Mouse (Mus musculus): ENCODE data around the gene Fam227a. TPM values are rescaled to one million over a fixed set of nuclear protein-coding genes. Genes with fewer than 3 reads are reported as not detected.

The Fam227a gene
- polyA plus RNA-seq, 1 experiment = 2.2 TPM

DNA sequence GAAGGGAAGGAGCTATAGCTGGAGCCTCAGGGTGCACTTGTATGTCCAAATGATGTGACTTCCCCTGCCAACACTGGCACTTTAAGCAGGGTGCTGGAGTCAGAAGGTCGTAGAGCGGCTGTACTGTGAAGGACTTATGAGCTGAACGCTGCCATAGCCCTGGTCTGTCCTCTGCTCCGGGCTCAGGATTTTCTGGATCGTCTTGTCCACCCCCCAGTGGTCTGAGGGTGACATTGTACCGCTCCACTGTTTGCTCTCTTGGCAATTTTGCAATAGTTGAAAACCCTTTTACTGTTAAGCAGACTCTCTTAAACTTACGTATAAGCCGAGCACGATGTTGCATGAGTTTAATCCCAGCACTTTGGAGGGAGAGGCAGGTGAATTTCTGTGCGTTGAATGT, 10.4 kb upstream of the Fam227a start:
- H3K4me3 ChIP-seq (ENCODE audit: insufficient read depth, low read length) = no peak overlapping the region
- no peak overlapping the region for H3K27ac ChIP-seq (ENCODE audit: insufficient read depth, low read length)
- TF ChIP-seq POLR2A (IDR thresholded peaks at IDR 0.05; ENCODE audit: low read depth, low read length) = no peak
- TF ChIP-seq CTCF (IDR thresholded peaks at IDR 0.05; ENCODE audit: borderline replicate concordance, insufficient read depth, low read length) = no peak
- peaks cover 5% of the 10 kb centered on the region; the same call in 1 of the 2 replicates for H3K4me1 ChIP-seq (ENCODE audit: control insufficient read depth, insufficient read depth, low read length)

- Histone ChIP-seq H3K4me3 (ENCODE audit: insufficient read depth, low read length) (no peak overlapping the region), H3K4me1 (ENCODE audit: control insufficient read depth, insufficient read depth, low read length) (no peaks in the 10 kb centered on the region), H3K27ac (ENCODE audit: insufficient read depth, low read length) (no peak overlapping the region)
- TF ChIP-seq CTCF (IDR thresholded peaks at IDR 0.05; ENCODE audit: borderline replicate concordance, insufficient read depth, low read length) (no peak), POLR2A (IDR thresholded peaks at IDR 0.05; ENCODE audit: low read depth, low read length) (no peak)
Measured at GRCm38 (mm10) chr15:79664666-79665065, 5.9 kb upstream of the Fam227a start.

DNA sequence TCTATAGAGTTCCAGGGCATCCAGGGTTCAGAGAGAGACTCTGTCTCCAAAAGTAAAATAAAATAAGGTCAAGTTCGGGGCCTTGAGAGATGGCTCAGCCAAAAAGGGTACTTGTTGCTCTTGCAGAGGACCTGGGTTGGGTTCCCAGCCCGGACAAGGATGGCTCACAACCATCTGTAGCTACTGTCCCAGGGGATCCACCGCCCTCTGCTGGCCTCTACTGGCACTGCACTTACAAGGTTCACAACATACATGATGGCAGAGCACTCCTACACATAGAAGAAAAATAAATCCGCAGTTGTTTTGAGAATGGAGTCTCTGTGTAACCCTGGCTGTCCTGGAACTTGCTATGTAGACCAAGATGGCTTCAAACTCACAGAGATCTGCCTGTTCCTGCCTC, 3.1 kb upstream of the Fam227a start:
- Histone ChIP-seq H3K27ac (ENCODE audit: insufficient read depth, low read length) (no peak overlapping the region), H3K4me3 (ENCODE audit: insufficient read depth, low read length) (no peak overlapping the region), H3K4me1 (ENCODE audit: control insufficient read depth, insufficient read depth, low read length) (no peaks in the 10 kb centered on the region)
- TF ChIP-seq CTCF (IDR thresholded peaks at IDR 0.05; ENCODE audit: borderline replicate concordance, insufficient read depth, low read length) (peak; percentile 46; the same call in 1 of the 2 replicates), POLR2A (IDR thresholded peaks at IDR 0.05; ENCODE audit: low read depth, low read length) (no peak)

DNA sequence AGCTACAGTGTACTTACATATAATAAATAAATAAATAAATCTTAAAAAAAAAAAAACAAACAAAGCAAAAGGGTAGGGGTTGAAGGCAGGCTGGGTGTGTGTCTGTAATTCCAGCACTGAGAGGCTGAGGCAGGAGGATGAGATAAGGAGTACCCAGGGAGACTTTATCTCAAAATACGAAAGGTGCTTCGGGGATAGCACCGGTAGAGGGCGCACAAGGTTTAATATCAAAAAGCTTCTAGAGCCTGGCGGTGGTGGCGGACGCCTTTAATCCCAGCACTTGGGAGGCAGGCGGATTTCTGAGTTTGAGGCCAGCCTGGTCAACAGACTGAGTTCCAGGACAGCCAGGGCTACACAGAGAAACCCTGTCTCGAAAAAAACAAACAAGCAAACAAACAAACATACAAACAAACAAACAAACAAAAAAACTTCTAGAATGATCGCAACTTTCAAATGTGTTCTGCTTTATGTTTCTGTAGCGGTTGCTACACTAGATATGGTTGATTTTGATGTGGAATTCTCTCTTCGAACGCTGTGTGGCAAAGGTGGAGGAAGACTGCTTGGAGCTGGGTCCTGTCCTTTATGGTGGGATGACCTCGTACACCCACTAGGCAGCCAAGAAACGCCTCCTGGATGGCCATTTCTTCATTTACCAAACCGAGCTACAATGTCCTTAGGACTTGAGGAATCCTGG, 772 bp downstream of the Fam227a start:
- Histone ChIP-seq H3K4me1 (ENCODE audit: control insufficient read depth, insufficient read depth, low read length) (no peaks in the 10 kb centered on the region), H3K27ac (ENCODE audit: insufficient read depth, low read length) (no peak overlapping the region), H3K4me3 (ENCODE audit: insufficient read depth, low read length) (peak overlapping the region; percentile 71)
- TF ChIP-seq POLR2A (IDR thresholded peaks at IDR 0.05; ENCODE audit: low read depth, low read length) (no peak), CTCF (IDR thresholded peaks at IDR 0.05; ENCODE audit: borderline replicate concordance, insufficient read depth, low read length) (no peak)

GRCm38 (mm10) chr15:79656451-79656850, 2.3 kb downstream of the Fam227a start:
- TF ChIP-seq POLR2A (IDR thresholded peaks at IDR 0.05; ENCODE audit: low read depth, low read length) (no peak), CTCF (IDR thresholded peaks at IDR 0.05; ENCODE audit: borderline replicate concordance, insufficient read depth, low read length) (no peak)
- Histone ChIP-seq H3K4me1 (ENCODE audit: control insufficient read depth, insufficient read depth, low read length) (no peaks in the 10 kb centered on the region), H3K27ac (ENCODE audit: insufficient read depth, low read length) (no peak overlapping the region), H3K4me3 (ENCODE audit: insufficient read depth, low read length) (no peak overlapping the region)

DNA sequence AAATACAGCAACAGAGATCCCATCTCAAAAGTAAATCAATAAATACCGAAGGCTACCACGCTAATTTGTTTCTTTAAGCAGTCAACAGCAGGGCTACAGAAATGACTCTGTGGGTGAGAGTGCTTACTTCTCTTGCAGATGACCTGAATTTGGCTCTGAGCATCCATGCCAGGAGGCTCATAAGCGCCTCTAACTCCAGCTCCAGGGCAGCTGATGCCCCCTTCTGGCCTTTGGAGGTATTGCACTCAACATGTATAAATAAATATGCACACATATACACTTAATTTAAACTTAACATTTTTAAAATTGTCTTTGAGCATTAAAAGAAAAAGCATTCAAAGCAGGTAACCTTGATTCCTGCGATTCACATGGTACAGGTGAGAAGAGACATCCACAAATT, 7.3 kb downstream of the Fam227a start:
- Histone ChIP-seq H3K4me1 (ENCODE audit: control insufficient read depth, insufficient read depth, low read length) (no peaks in the 10 kb centered on the region), H3K27ac (ENCODE audit: insufficient read depth, low read length) (no peak overlapping the region), H3K4me3 (ENCODE audit: insufficient read depth, low read length) (no peak overlapping the region)
- TF ChIP-seq CTCF (IDR thresholded peaks at IDR 0.05; ENCODE audit: borderline replicate concordance, insufficient read depth, low read length) (peak; percentile 9; the same call in 1 of the 2 replicates), POLR2A (IDR thresholded peaks at IDR 0.05; ENCODE audit: low read depth, low read length) (no peak)

GRCm38 (mm10) chr15:79650569-79650968, 8.2 kb downstream of the Fam227a start:
- Histone ChIP-seq H3K4me3 (ENCODE audit: insufficient read depth, low read length) (no peak overlapping the region), H3K4me1 (ENCODE audit: control insufficient read depth, insufficient read depth, low read length) (no peaks in the 10 kb centered on the region), H3K27ac (ENCODE audit: insufficient read depth, low read length) (no peak overlapping the region)
- TF ChIP-seq CTCF (IDR thresholded peaks at IDR 0.05; ENCODE audit: borderline replicate concordance, insufficient read depth, low read length) (peak; percentile 45; the same call in 1 of the 2 replicates), POLR2A (IDR thresholded peaks at IDR 0.05; ENCODE audit: low read depth, low read length) (no peak)

GRCm38 (mm10) chr15:79648130-79648529, 10.6 kb downstream of the Fam227a start:
- no peak overlapping the region for H3K4me3 ChIP-seq (ENCODE audit: insufficient read depth, low read length)
- no peaks in the 10 kb centered on the region for H3K4me1 ChIP-seq (ENCODE audit: control insufficient read depth, insufficient read depth, low read length)
- TF ChIP-seq CTCF (IDR thresholded peaks at IDR 0.05; ENCODE audit: borderline replicate concordance, insufficient read depth, low read length) = no peak
- TF ChIP-seq POLR2A (IDR thresholded peaks at IDR 0.05; ENCODE audit: low read depth, low read length) = no peak
- H3K27ac ChIP-seq (ENCODE audit: insufficient read depth, low read length) = no peak overlapping the region

DNA sequence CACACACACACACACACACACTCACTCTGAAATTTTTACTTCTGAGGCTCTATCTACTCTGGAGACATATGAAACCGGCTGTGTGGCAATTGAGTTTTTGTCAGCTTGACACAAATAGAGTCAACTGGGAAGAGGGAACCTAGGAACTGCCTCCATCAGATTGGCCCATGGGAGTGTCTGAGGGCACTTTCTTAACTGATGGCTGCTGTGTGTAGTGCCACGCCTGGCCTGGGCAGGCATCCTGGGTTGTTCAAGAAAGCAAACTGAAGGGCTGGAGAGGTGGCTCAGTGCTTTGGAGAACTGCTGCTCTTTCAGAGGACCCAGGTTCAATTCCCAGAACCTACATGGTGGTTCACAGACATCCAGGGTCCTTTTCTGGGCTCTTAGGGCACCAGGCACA, 13.3 kb downstream of the Fam227a start:
- Histone ChIP-seq H3K4me3 (ENCODE audit: insufficient read depth, low read length) (no peak overlapping the region), H3K4me1 (ENCODE audit: control insufficient read depth, insufficient read depth, low read length) (no peaks in the 10 kb centered on the region), H3K27ac (ENCODE audit: insufficient read depth, low read length) (no peak overlapping the region)
- TF ChIP-seq CTCF (IDR thresholded peaks at IDR 0.05; ENCODE audit: borderline replicate concordance, insufficient read depth, low read length) = no peak
- no peak for TF ChIP-seq POLR2A (IDR thresholded peaks at IDR 0.05; ENCODE audit: low read depth, low read length)

DNA sequence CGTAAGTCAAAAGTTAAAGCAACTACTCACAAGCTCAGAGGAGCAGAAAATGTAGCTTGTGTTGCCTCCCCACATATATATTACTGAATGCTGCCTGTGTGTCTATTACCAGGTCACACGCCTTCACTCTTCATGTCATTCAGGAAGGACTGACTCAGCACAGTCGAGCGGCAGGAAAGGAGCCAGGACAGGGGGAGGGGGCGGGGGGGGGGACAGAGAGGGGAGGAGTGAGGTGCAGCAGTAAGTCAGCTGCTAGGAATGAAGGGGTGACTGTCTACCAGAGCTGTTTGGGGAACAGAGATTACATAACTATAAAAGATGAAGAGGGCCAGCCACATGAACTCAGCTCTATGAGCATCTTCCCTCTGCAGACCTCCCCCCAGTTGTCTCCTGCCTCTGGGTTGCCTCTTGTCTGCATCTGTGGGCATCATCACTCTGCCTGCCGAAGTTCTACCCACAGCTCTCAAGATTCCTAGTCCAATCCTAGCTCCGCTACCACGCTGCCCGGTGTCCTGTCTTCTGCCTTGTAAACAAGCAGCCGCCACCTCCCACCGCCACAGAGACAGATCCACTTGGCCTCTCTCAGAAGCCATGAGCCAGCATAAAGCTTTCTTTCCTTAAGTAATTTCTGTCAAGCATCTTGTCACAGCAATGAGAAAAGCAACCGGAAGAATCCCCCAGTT, 17.5 kb downstream of the Fam227a start:
- TF ChIP-seq POLR2A (IDR thresholded peaks at IDR 0.05; ENCODE audit: low read depth, low read length) (no peak), CTCF (IDR thresholded peaks at IDR 0.05; ENCODE audit: borderline replicate concordance, insufficient read depth, low read length) (no peak)
- no peaks in the 10 kb centered on the region for H3K4me1 ChIP-seq (ENCODE audit: control insufficient read depth, insufficient read depth, low read length)
- no peak overlapping the region for H3K4me3 ChIP-seq (ENCODE audit: insufficient read depth, low read length)
- H3K27ac ChIP-seq (ENCODE audit: insufficient read depth, low read length) = no peak overlapping the region

Measured in embryonic fibroblast, embryonic 13.5 days (primary cell).